Mouse (Mus musculus) neural tube, embryonic 12.5 days (tissue): ENCODE results near the gene Gdpd1. TPM values are rescaled to one million over a fixed set of nuclear protein-coding genes. Genes with fewer than 3 reads are reported as not detected.
A peak's percentile ranks its signal among the peaks of the same experiment; 100 is the strongest.

Source experiments
- ATAC-seq: fragments of 200-750 bp; cut with Nextera tagmentation; 2 replicates; pipeline ENCODE4 v1.8.0; 2017; ENCODE audit warnings: low read depth, mild to moderate bottlenecking, moderate TSS enrichment, moderate library complexity; ENCODE audit not compliant: low FRiP score
- H3K27ac ChIP-seq: fragments of 300-500 bp; sonication (generic); 2 replicates; pipeline ENCODE4 v1.5.1; 2016
- H3K27me3 ChIP-seq: fragments of 300-500 bp; sonication (generic); replicated peaks from 2 replicates; pipeline ENCODE4 v1.6.1; 2016; ENCODE audit warnings: mild to moderate bottlenecking
- H3K36me3 ChIP-seq: fragments of 300-500 bp; sonication (generic); 2 replicates; pipeline ENCODE4 v1.6.1; 2016; ENCODE audit warnings: mild to moderate bottlenecking
- H3K4me1 ChIP-seq: fragments of 300-500 bp; sonication (generic); 2 replicates; pipeline ENCODE4 v1.6.1; 2016
- H3K4me2 ChIP-seq: fragments of 300-500 bp; sonication (generic); replicated peaks from 2 replicates; pipeline ENCODE4 v1.6.1; 2016; ENCODE audit warnings: mild to moderate bottlenecking
- H3K4me3 ChIP-seq: fragments of 300-500 bp; sonication (generic); 2 replicates; pipeline ENCODE4 v1.5.1; 2016
- H3K9ac ChIP-seq: fragments of 300-500 bp; sonication (generic); 2 replicates; pipeline ENCODE4 v1.6.1; 2016; ENCODE audit warnings: mild to moderate bottlenecking
- H3K9me3 ChIP-seq: fragments of 300-500 bp; sonication (generic); 2 replicates; pipeline ENCODE4 v1.6.1; 2016; ENCODE audit warnings: mild to moderate bottlenecking
- WGBS: fragments of 180-500 bp; shearing (Covaris S2); methylation state at CpG from one replicate; pipeline ENCODE4 v1.1.7; 2016; 5-methylcytosine and 5-hydroxymethylcytosine counted together
- microRNA counts: library from miRNA; unstranded; fragments of <30 nt; microRNA quantifications from one replicate; lab custom pipeline; 2017
- microRNA-seq: library from miRNA; unstranded; fragments of <30 nt; microRNA quantifications from one replicate; pipeline ENCODE4, GENCODE M21; 2017
- polyA plus RNA-seq: library from polyadenylated mRNA; unstranded; fragments of >200 nt; fragmentation: Nextera tagmentation; extraction: Ambion mirVana; gene quantifications from 2 replicates; pipeline ENCODE4 v1.2.1, GENCODE M21; 2016

Gdpd1 gene
- polyA plus RNA-seq, 1 experiment from 2014 or later, result 158 TPM

- no peaks in the 10 kb centered on the region for H3K36me3 ChIP-seq
- H3K27ac ChIP-seq, result no peak overlapping the region
- no peaks in the 10 kb centered on the region for H3K9me3 ChIP-seq
- H3K4me2 ChIP-seq, result no peak overlapping the region
- H3K9ac ChIP-seq, result no peak overlapping the region
- H3K4me1 ChIP-seq, result peaks cover 32% of the 10 kb centered on the region
- WGBS, result 47% methylated on average over 10 of the region's 10 CpGs
- no peaks in the 10 kb centered on the region for H3K27me3 ChIP-seq
- H3K4me3 ChIP-seq, result no peak overlapping the region
- ATAC-seq, result no peak
These were observed 78.9 kb downstream of the Gdpd1 start for GRCm38 (mm10) chr11:86994791-86995624.

GRCm38 (mm10) chr11:86994330-86994729 lies 79.5 kb downstream of the Gdpd1 start:
- no peak overlapping the region for H3K9ac ChIP-seq
- 0 out of 2 replicates have a peak overlapping the region, but pooled peaks have one; percentile 89 for H3K4me3 ChIP-seq
- H3K27me3 ChIP-seq, result no peaks in the 10 kb centered on the region
- no peaks in the 10 kb centered on the region for H3K9me3 ChIP-seq
- ATAC-seq, result no peak
- 9% methylated on average over 6 of the region's 6 CpGs for WGBS
- peak overlapping the region; percentile 91 for H3K4me2 ChIP-seq
- H3K4me1 ChIP-seq, result peaks cover 39% of the 10 kb centered on the region
- no peak overlapping the region for H3K27ac ChIP-seq
- H3K36me3 ChIP-seq, result no peaks in the 10 kb centered on the region

- under 1% methylated on average over 96 of the region's 96 CpGs for WGBS
- Histone ChIP-seq H3K9ac (peak within 1 kb of the TSS; percentile 84), H3K27ac (peak within 1 kb of the TSS; percentile 82), H3K27me3 (no peaks in the 10 kb centered on the region), H3K9me3 (no peaks in the 10 kb centered on the region), H3K36me3 (no peaks in the 10 kb centered on the region), H3K4me2 (peak within 1 kb of the TSS; percentile 91), H3K4me3 (peak within 1 kb of the TSS; percentile 89), H3K4me1 (peaks cover 41% of the 10 kb centered on the region)
- peak; percentile 99 for ATAC-seq
These were observed 80.5 kb downstream of the Gdpd1 start, which contains the start of gene Ypel2 for GRCm38 (mm10) chr11:86993041-86994037. TSS of gene Ypel2 (minus strand) at chr11:86993707.

GRCm38 (mm10) chr11:86992461-86992988 lies 81.3 kb downstream of the Gdpd1 start:
- H3K36me3 ChIP-seq, result no peaks in the 10 kb centered on the region
- peak overlapping the region; percentile 84 for H3K9ac ChIP-seq
- H3K9me3 ChIP-seq, result no peaks in the 10 kb centered on the region
- peaks cover 47% of the 10 kb centered on the region for H3K4me1 ChIP-seq
- no peaks in the 10 kb centered on the region for H3K27me3 ChIP-seq
- H3K27ac ChIP-seq, result no peak overlapping the region
- WGBS, result 2% methylated on average over 13 of the region's 13 CpGs
- H3K4me2 ChIP-seq, result peak overlapping the region; percentile 91
- ATAC-seq, result no peak
- H3K4me3 ChIP-seq, result peak overlapping the region; percentile 89

DNA sequence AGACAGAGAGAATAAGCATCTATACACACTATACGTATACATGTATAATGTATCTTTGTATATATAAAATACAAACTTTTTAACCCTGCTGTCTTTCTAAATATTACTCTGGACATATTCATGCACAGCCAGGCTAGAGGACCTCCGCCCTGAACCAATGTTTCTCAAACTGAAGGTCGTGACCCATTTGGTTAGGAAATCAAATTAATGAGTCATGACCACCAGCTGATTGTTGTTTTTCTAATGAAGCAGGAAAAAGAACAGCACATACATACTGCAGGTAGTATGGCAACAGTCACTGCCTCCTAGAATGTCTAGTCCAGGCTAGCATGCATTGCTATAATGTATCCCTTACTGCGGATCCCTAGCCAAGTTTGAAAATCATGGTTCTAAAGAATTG lies 82.6 kb downstream of the Gdpd1 start:
- no peaks in the 10 kb centered on the region for H3K9me3 ChIP-seq
- WGBS, result 74% methylated on average over 4 of the region's 4 CpGs
- peaks cover 49% of the 10 kb centered on the region for H3K4me1 ChIP-seq
- no peaks in the 10 kb centered on the region for H3K27me3 ChIP-seq
- no peaks in the 10 kb centered on the region for H3K36me3 ChIP-seq
- H3K27ac ChIP-seq, result no peak overlapping the region
- H3K9ac ChIP-seq, result no peak overlapping the region
- ATAC-seq, result no peak
- H3K4me3 ChIP-seq, result no peak overlapping the region
- peak overlapping the region; percentile 91 for H3K4me2 ChIP-seq

- Histone ChIP-seq H3K4me3 (no peak overlapping the region), H3K27ac (no peak overlapping the region)
- WGBS, result 50% methylated on average over 3 of the region's 3 CpGs
These were observed 83.6 kb downstream of the Gdpd1 start for GRCm38 (mm10) chr11:86990309-86990708.

DNA sequence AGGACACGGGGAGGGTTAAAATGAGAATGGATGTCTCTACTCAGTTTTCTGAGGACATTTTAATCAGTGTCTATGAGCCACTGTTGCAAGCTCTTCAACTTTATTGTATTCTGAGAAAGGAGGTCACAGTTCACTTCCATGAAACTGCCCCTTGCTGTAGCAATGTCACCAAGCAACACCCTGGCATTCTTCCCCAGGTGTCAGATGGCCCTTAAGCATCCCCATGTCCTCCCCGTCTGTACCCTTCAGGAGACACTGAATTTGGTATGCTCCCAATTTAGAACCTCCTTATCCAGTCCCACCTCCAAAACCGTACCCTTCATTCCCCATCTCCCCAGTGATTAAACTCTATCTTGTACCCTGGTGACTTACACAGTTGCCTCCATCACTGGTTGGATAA lies 88.9 kb downstream of the Gdpd1 start:
- no peak overlapping the region for H3K4me3 ChIP-seq
- ATAC-seq, result no peak
- H3K4me1 ChIP-seq, result peaks cover 29% of the 10 kb centered on the region
- H3K4me2 ChIP-seq, result no peak overlapping the region
- no peaks in the 10 kb centered on the region for H3K27me3 ChIP-seq
- H3K27ac ChIP-seq, result no peak overlapping the region
- no peaks in the 10 kb centered on the region for H3K36me3 ChIP-seq
- no peaks in the 10 kb centered on the region for H3K9me3 ChIP-seq
- WGBS, result 80% methylated on average over 3 of the region's 3 CpGs
- H3K9ac ChIP-seq, result no peak overlapping the region

More at GRCm38 (mm10) chr11:86990309-86990708, 83.6 kb downstream of the Gdpd1 start:
- H3K9me3 ChIP-seq, result no peaks in the 10 kb centered on the region
- H3K4me1 ChIP-seq, result peaks cover 46% of the 10 kb centered on the region
- H3K9ac ChIP-seq, result no peak overlapping the region
- no peaks in the 10 kb centered on the region for H3K27me3 ChIP-seq
- H3K4me2 ChIP-seq, result peak overlapping the region; percentile 48
- no peak for ATAC-seq
- no peaks in the 10 kb centered on the region for H3K36me3 ChIP-seq

MicroRNAs encoded within 50 kb of the gene (microRNA counts, 519-probe panel; counts per million panel counts)
- 7,558 counts per million, percentile 96 among the panel's probes with 10 or more counts for microRNA mmu-miR-301a (lab: Ali Mortazavi, UCI)

Small RNA genes lying within 50 kb of the gene (microRNA-seq; reads per million reads assigned to microRNA genes)
- 1,545 reads per million, percentile 83 among the genes with 10 or more reads in this experiment for gene Mir301

Other genes starting within 250 kb of the Gdpd1 start
- 6.3 and 6.6 TPM in 2 replicates for gene Ypel2, start 80.4 kb downstream of the Gdpd1 start, polyA plus RNA-seq
- 23.9 and 27.0 TPM in 2 replicates for gene Smg8, start 12.7 kb upstream of the Gdpd1 start, polyA plus RNA-seq
- 6.8 and 8.5 TPM in 2 replicates for gene Prr11, start 34.6 kb upstream of the Gdpd1 start, polyA plus RNA-seq
- 74.1 and 75.9 TPM in 2 replicates for gene Ska2, start 35.2 kb upstream of the Gdpd1 start, polyA plus RNA-seq
- gene Trim37, start 53.0 kb upstream of the Gdpd1 start, polyA plus RNA-seq, result 79.1 and 82.8 TPM in 2 replicates